Mouse (Mus musculus) bone marrow, adult 2 months (tissue): ENCODE results near the gene Mbd3l2.

ENCODE experiments used
- CTCF ChIP-seq: fragments of 200-500 bp; IDR thresholded peaks from 2 replicates; pipeline ENCODE4 v1.5.1; 2011; ENCODE audit warnings: low read length, control low read depth; ENCODE audit not compliant: control insufficient read depth, insufficient read depth
- POLR2A ChIP-seq: fragments of 200-500 bp; IDR thresholded peaks from 2 replicates; pipeline ENCODE4 v1.6.1; 2011; ENCODE audit warnings: low read depth, mild to moderate bottlenecking, control low read depth, low read length, borderline replicate concordance; ENCODE audit not compliant: control insufficient read depth

GRCm38 (mm10) chr9:18467350-18467749, 36.9 kb downstream of the Mbd3l2 start:
- no peak for TF ChIP-seq CTCF
- no peak for TF ChIP-seq POLR2A
